Mouse (Mus musculus): Measurements from ENCODE around the gene Prdm2. TPM values are rescaled to one million over a fixed set of nuclear protein-coding genes. Genes with fewer than 3 reads are reported as not detected.
A peak's percentile ranks its signal among the peaks of the same experiment; 100 is the strongest.

The Prdm2 gene
- polyA plus RNA-seq (2012; rRNA removed) = 13.5 and 14.4 TPM in 2 replicates

DNA sequence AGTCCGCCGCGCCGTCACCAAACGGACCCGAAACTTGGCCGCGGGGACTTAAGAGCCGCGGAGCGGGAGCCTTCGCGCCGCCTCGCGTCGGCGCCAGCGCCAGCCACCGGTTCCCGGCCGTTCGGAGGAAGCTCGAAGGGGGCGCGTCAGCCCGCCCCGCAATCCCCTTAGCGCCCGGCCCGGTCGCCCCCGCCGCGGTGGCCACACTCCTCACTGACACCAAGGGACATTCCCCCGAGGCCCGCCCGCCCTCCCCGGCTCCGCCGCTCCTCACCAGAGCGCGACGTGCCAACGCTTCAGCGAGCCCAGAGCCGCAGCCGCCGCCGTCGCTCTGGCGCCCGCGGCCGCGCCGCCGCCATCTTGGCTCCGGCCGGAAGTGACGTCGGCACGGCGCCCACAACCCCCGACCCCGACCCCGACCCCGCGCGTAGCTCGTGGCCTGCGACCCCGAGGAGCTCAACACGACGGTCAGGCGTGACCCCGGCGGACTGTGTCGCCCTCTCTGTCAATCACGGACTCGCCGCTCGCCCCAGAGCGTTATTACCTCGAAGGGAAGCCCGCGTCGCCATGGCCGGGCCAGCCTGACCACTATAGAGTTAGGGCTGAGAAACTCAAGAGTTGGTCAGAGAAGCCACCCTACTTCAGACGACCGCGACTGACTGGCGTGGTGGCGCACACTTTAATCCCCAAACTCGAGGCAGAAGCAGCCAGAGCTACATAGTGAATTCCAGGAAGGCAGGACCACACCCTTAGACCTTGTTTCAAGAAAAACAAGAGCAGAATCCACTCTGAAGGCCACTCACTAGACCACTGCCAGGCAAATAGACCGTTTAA, at the start of gene Prdm2:
Prdm2 (minus strand) TSS at position 655 of the 834 bp plus-strand sequence.
- DNase-seq (ENCODE audit: low read depth in 1 of 2, low spot score in 2 of 2) = peak; percentile 50 to 64
- H3K4me3 ChIP-seq (ENCODE audit: extremely low read depth, insufficient read depth, insufficient read length) = peak within 1 kb of the TSS; percentile 91
- 2% methylated on average over 86 of the region's 96 CpGs for WGBS
- no peak for TF ChIP-seq CTCF (IDR thresholded peaks at IDR 0.05; ENCODE audit: extremely low read depth, insufficient read depth, insufficient read length, insufficient replicate concordance)
- TF ChIP-seq POLR2A (IDR thresholded peaks at IDR 0.05; ENCODE audit: low read depth, low read length) = peak; percentile 17
- peak within 1 kb of the TSS; percentile 93 for H3K27ac ChIP-seq (ENCODE audit: insufficient read depth, low read length)
- no peaks in the 10 kb centered on the region for H3K36me3 ChIP-seq (ENCODE audit: control insufficient read depth, insufficient read depth, low read length)
- H3K27me3 ChIP-seq (ENCODE audit: control insufficient read depth, insufficient read depth, low read length) = no peaks in the 10 kb centered on the region
- peaks cover 16% of the 10 kb centered on the region; the same call in 1 of the 2 replicates for H3K4me1 ChIP-seq (ENCODE audit: control insufficient read depth, insufficient read depth, insufficient read length)

DNA sequence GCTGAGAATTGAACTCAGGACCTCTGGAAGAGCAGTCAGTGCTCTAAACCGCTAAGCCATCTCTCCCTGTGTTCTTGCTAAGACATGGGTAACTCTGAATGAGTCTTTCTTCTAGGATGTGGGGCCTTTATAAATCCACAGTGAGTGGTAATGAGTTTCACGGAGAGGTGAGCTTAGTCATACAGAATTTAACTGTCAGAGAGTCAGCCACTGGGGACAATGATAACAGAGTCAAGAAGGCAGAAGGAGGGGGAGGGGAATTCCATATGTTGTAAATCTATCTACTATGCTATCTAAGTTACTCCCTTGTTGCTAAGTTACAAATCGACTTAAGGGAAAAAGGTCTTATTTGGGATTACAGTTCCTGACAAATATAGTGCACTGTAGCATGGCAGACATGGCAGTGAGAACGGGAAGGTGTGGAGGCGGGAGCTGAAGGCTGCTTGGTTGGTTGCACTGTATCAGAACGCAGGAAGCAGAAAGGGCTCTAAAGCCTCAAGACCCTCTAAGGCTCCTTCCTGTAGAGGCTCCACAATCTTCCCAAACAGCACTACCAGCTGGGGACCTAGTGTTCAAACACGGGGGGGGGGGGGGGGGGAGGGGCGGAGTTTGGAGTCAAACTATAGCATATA, 47.0 kb upstream of the Prdm2 start:
- TF ChIP-seq POLR2A (IDR thresholded peaks at IDR 0.05; ENCODE audit: low read depth, low read length) (no peak), CTCF (IDR thresholded peaks at IDR 0.05; ENCODE audit: extremely low read depth, insufficient read depth, insufficient read length, insufficient replicate concordance) (no peak)
- WGBS = 44% methylated on average over 7 of the region's 8 CpGs
- no peak overlapping the region for H3K4me3 ChIP-seq (ENCODE audit: extremely low read depth, insufficient read depth, insufficient read length)
- no peaks in the 10 kb centered on the region for H3K4me1 ChIP-seq (ENCODE audit: control insufficient read depth, insufficient read depth, insufficient read length)
- no peak overlapping the region for H3K27ac ChIP-seq (ENCODE audit: insufficient read depth, low read length)
- no peak for DNase-seq (ENCODE audit: low read depth in 1 of 2, low spot score in 2 of 2)
- H3K36me3 ChIP-seq (ENCODE audit: control insufficient read depth, insufficient read depth, low read length) = no peaks in the 10 kb centered on the region
- H3K27me3 ChIP-seq (ENCODE audit: control insufficient read depth, insufficient read depth, low read length) = no peaks in the 10 kb centered on the region

DNA sequence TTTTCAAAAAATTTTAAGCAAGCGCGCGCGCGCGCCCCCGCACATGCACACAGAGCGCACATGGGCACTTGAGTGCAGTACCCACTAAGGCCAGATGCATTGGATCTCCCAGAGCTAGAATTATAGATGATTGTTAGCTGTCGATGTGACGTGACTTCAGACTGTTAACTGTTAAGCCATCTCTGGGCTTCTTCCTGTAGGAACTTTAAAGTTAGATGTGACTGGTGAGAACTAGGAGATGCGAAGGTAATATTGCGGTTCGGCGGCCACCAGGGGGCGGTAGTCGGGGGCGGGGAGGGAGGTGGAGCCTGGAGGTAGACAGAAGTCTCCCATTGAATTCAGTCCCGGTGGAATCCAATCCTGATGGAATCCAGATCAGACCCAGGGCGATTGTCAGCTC, 45.7 kb upstream of the Prdm2 start:
- peak in 1 of 2 experiments; percentile 6 for DNase-seq (ENCODE audit: low read depth in 1 of 2, low spot score in 2 of 2)
- peak; percentile 36; the same call in 1 of the 2 replicates for TF ChIP-seq CTCF (IDR thresholded peaks at IDR 0.05; ENCODE audit: extremely low read depth, insufficient read depth, insufficient read length, insufficient replicate concordance)
- TF ChIP-seq POLR2A (IDR thresholded peaks at IDR 0.05; ENCODE audit: low read depth, low read length) = no peak
- 31% methylated on average over 19 of the region's 19 CpGs for WGBS

DNA sequence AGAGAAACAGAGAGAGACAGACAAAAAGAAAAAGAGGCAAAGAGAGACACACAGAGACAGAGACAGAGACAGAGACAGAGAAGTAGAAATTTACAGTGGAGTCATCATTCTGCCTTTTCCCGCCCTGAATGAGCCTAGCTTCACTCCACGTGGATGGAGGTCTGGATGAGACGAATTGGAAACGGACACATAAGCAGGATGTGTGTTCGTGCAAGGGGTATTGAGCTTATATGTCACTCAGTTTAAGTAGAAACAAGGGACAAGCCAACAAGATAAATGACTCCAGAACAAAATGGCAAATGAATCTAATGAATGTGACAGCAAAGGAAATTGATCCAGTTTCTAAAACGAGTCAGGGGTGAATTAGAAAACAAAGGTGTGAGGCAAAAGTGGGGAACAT, 45.2 kb upstream of the Prdm2 start:
- no peaks in the 10 kb centered on the region for H3K36me3 ChIP-seq (ENCODE audit: control insufficient read depth, insufficient read depth, low read length)
- no peak overlapping the region for H3K4me3 ChIP-seq (ENCODE audit: extremely low read depth, insufficient read depth, insufficient read length)
- 46% methylated on average over 6 of the region's 6 CpGs for WGBS
- no peak overlapping the region for H3K27ac ChIP-seq (ENCODE audit: insufficient read depth, low read length)
- no peak for DNase-seq (ENCODE audit: low read depth in 1 of 2, low spot score in 2 of 2)
- H3K27me3 ChIP-seq (ENCODE audit: control insufficient read depth, insufficient read depth, low read length) = no peaks in the 10 kb centered on the region
- TF ChIP-seq POLR2A (IDR thresholded peaks at IDR 0.05; ENCODE audit: low read depth, low read length) = no peak
- TF ChIP-seq CTCF (IDR thresholded peaks at IDR 0.05; ENCODE audit: extremely low read depth, insufficient read depth, insufficient read length, insufficient replicate concordance) = no peak
- H3K4me1 ChIP-seq (ENCODE audit: control insufficient read depth, insufficient read depth, insufficient read length) = no peaks in the 10 kb centered on the region

More for the DNA sequence above, 45.7 kb upstream of the Prdm2 start:
- no peak overlapping the region for H3K27ac ChIP-seq (ENCODE audit: insufficient read depth, low read length)
- H3K36me3 ChIP-seq (ENCODE audit: control insufficient read depth, insufficient read depth, low read length) = no peaks in the 10 kb centered on the region
- H3K4me1 ChIP-seq (ENCODE audit: control insufficient read depth, insufficient read depth, insufficient read length) = no peaks in the 10 kb centered on the region
- no peaks in the 10 kb centered on the region for H3K27me3 ChIP-seq (ENCODE audit: control insufficient read depth, insufficient read depth, low read length)
- no peak overlapping the region for H3K4me3 ChIP-seq (ENCODE audit: extremely low read depth, insufficient read depth, insufficient read length)

DNA sequence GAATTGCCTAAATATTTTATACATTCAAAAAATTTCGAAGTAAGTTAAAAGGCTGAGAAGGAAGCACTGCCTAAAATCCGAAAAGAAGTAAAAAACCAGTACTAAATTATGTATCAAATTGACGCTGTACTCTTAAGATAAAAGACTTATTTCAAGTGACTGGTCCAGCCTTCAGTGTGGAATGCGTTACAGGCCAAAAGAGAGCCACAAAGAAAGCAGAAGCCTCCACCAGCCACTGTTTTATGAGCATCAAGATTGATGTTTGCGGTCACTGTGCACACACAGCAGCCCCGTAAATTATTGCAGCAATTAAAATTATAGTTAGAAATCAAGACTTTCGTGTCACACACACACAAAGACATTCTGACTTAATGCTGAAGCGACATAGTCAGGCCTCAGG, 42.7 kb upstream of the Prdm2 start:
- Histone ChIP-seq H3K27ac (ENCODE audit: insufficient read depth, low read length) (no peak overlapping the region), H3K36me3 (ENCODE audit: control insufficient read depth, insufficient read depth, low read length) (no peaks in the 10 kb centered on the region), H3K4me1 (ENCODE audit: control insufficient read depth, insufficient read depth, insufficient read length) (no peaks in the 10 kb centered on the region), H3K4me3 (ENCODE audit: extremely low read depth, insufficient read depth, insufficient read length) (no peak overlapping the region), H3K27me3 (ENCODE audit: control insufficient read depth, insufficient read depth, low read length) (no peaks in the 10 kb centered on the region)
- WGBS = 91% methylated on average over 8 of the region's 8 CpGs
- no peak for TF ChIP-seq POLR2A (IDR thresholded peaks at IDR 0.05; ENCODE audit: low read depth, low read length)
- no peak for TF ChIP-seq CTCF (IDR thresholded peaks at IDR 0.05; ENCODE audit: extremely low read depth, insufficient read depth, insufficient read length, insufficient replicate concordance)
- DNase-seq (ENCODE audit: low read depth in 1 of 2, low spot score in 2 of 2) = no peak

DNA sequence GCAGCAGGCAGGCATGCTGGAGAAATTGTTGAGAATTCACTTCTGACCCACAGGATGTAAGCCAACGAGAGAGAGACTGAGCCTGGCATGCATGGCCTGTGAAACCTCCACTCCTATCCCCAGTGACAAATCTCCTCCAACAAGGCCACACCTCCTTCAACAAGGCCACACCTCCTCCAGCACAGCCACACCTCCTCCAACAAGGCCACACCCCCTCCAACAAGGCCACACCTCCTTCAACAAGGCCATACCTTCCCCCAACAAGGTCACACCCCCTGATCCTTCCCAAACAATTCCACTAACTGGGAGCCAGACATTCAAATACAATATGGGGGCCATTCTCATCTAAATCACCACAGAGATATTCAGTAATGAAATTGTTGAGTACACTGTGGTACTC, 40.6 kb upstream of the Prdm2 start:
- H3K4me3 ChIP-seq (ENCODE audit: extremely low read depth, insufficient read depth, insufficient read length) = no peak overlapping the region
- H3K27me3 ChIP-seq (ENCODE audit: control insufficient read depth, insufficient read depth, low read length) = no peaks in the 10 kb centered on the region
- H3K36me3 ChIP-seq (ENCODE audit: control insufficient read depth, insufficient read depth, low read length) = no peaks in the 10 kb centered on the region
- no peaks in the 10 kb centered on the region for H3K4me1 ChIP-seq (ENCODE audit: control insufficient read depth, insufficient read depth, insufficient read length)
- WGBS = 75% methylated on average over 1 of the region's 1 CpGs
- no peak overlapping the region for H3K27ac ChIP-seq (ENCODE audit: insufficient read depth, low read length)
- DNase-seq (ENCODE audit: low read depth in 1 of 2, low spot score in 2 of 2) = no peak
- TF ChIP-seq POLR2A (IDR thresholded peaks at IDR 0.05; ENCODE audit: low read depth, low read length) (no peak), CTCF (IDR thresholded peaks at IDR 0.05; ENCODE audit: extremely low read depth, insufficient read depth, insufficient read length, insufficient replicate concordance) (no peak)

Data from spleen, adult 2 months (tissue).